Mouse (Mus musculus) frontal cortex, adult 2 months (tissue): ENCODE data around the gene Tmem117. TPM values are rescaled to one million over a fixed set of nuclear protein-coding genes. Genes with fewer than 3 reads are reported as not detected.

ENCODE experiments used
- DNase-seq, 2 experiments: peaks; one replicate each; pipeline ENCODE4 v3.0.0; 2022; ENCODE audit warnings: low spot score in 1 of 2; ENCODE audit errors: extremely low spot score in 1 of 2
- polyA plus RNA-seq: library from polyadenylated mRNA; depleted of rRNA; stranded (reverse); fragments of >200 nt; gene quantifications from 2 replicates; pipeline ENCODE4 v1.2.3, GENCODE M21; 2012

The Tmem117 gene
- polyA plus RNA-seq, 1 experiment: 6.1 TPM

- peak; percentile 55 to 58 for DNase-seq
Observed at GRCm38 (mm10) chr15:94981798-94982197, 352.8 kb downstream of the Tmem117 start.

GRCm38 (mm10) chr15:94995352-94995751 is 366.3 kb downstream of the Tmem117 start:
- DNase-seq: no peak

- DNase-seq: peak in 1 of 2 experiments; percentile 26
Observed at GRCm38 (mm10) chr15:95005121-95005824, 376.2 kb downstream of the Tmem117 start.

GRCm38 (mm10) chr15:95022251-95022650 is 393.2 kb downstream of the Tmem117 start:
- DNase-seq: peak; percentile 39 to 77

GRCm38 (mm10) chr15:95024401-95024800 is 395.4 kb downstream of the Tmem117 start:
- DNase-seq: no peak

- no peak for DNase-seq
Observed at GRCm38 (mm10) chr15:95028862-95029486, 399.9 kb downstream of the Tmem117 start.

GRCm38 (mm10) chr15:95029487-95029875 is 400.4 kb downstream of the Tmem117 start:
- no peak for DNase-seq

- no peak for DNase-seq
Observed at GRCm38 (mm10) chr15:95042437-95042836, 413.4 kb downstream of the Tmem117 start.

GRCm38 (mm10) chr15:95044011-95044410 is 415.0 kb downstream of the Tmem117 start:
- DNase-seq: peak in 1 of 2 experiments; percentile 45

GRCm38 (mm10) chr15:95047486-95047885 is 418.5 kb downstream of the Tmem117 start:
- DNase-seq: no peak

- no peak for DNase-seq
Observed at GRCm38 (mm10) chr15:95049171-95049729, 420.2 kb downstream of the Tmem117 start.

GRCm38 (mm10) chr15:95055081-95055650 is 426.1 kb downstream of the Tmem117 start:
- no peak for DNase-seq

- DNase-seq: no peak
Observed at GRCm38 (mm10) chr15:95068023-95068422, 439.0 kb downstream of the Tmem117 start.

- peak in 1 of 2 experiments; percentile 37 for DNase-seq
Observed at GRCm38 (mm10) chr15:95068799-95069198, 439.8 kb downstream of the Tmem117 start.

GRCm38 (mm10) chr15:95070881-95071280 is 441.8 kb downstream of the Tmem117 start:
- DNase-seq: peak in 1 of 2 experiments; percentile 33

GRCm38 (mm10) chr15:95075356-95075755 is 446.3 kb downstream of the Tmem117 start:
- peak; percentile 56 to 78 for DNase-seq

GRCm38 (mm10) chr15:95081654-95082053 is 452.6 kb downstream of the Tmem117 start:
- no peak for DNase-seq

GRCm38 (mm10) chr15:95085962-95086361 is 456.9 kb downstream of the Tmem117 start:
- DNase-seq: no peak

- DNase-seq: peak in 1 of 2 experiments; percentile 44
Observed at GRCm38 (mm10) chr15:95100133-95100532, 471.1 kb downstream of the Tmem117 start.

GRCm38 (mm10) chr15:95101522-95101921 is 472.5 kb downstream of the Tmem117 start:
- DNase-seq: no peak

- no peak for DNase-seq
Observed at GRCm38 (mm10) chr15:95107246-95107809, 478.3 kb downstream of the Tmem117 start.
